Mouse (Mus musculus): ENCODE results near the gene Pip5k1c. TPM values are rescaled to one million over a fixed set of nuclear protein-coding genes. Genes with fewer than 3 reads are reported as not detected.

Gene Pip5k1c
- polyA plus RNA-seq, 1 experiment from 2014 or later: 61.3 TPM

DNA sequence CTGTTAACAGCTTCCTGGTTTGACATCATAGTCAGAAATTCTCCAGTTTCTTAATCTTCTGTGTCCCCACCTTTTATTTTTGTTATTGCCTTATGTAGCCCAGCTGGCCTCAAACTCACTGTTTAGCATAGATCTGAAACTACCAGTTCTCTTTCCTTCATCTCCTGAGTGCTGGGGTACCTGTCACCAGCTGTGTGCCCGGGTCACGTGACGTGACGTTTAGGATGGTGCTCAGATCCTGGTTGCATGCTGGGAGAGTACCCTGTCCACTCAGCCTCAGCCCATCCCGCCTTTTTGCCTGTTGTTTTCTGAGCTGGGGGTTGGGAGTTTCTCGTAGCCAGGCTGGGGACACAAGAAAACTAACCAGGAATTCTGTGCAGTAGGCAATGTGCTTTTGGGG lies 4.5 kb downstream of the Pip5k1c start:
- Histone ChIP-seq H3K9me3 (replicated peaks) (no peaks in the 10 kb centered on the region), H3K4me2 (no peak overlapping the region), H3K36me3 (no peaks in the 10 kb centered on the region), H3K4me3 (replicated peaks) (no peak overlapping the region), H3K9ac (0 out of 2 replicates have a peak overlapping the region, but pooled peaks have one; percentile 16), H3K4me1 (peaks cover 79% of the 10 kb centered on the region), H3K27me3 (no peaks in the 10 kb centered on the region), H3K27ac (peak overlapping the region; percentile 86)
- ATAC-seq (replicated peaks; ENCODE audit: low FRiP score): no peak
- 66% methylated on average over 6 of the region's 6 CpGs for WGBS

GRCm38 (mm10) chr10:81297845-81298244 lies 5.1 kb downstream of the Pip5k1c start:
- H3K4me1 ChIP-seq: peaks cover 83% of the 10 kb centered on the region
- ATAC-seq (replicated peaks; ENCODE audit: low FRiP score): no peak
- H3K36me3 ChIP-seq: no peaks in the 10 kb centered on the region
- H3K4me2 ChIP-seq: peak overlapping the region; percentile 13; the same call in 1 of the 2 replicates
- H3K27ac ChIP-seq: peak overlapping the region; percentile 86
- 0 out of 2 replicates have a peak overlapping the region, but pooled peaks have one; percentile 16 for H3K9ac ChIP-seq
- H3K9me3 ChIP-seq (replicated peaks): no peaks in the 10 kb centered on the region
- no peaks in the 10 kb centered on the region for H3K27me3 ChIP-seq
- 31% methylated on average over 10 of the region's 10 CpGs for WGBS
- H3K4me3 ChIP-seq (replicated peaks): 0 out of 2 replicates have a peak overlapping the region, but pooled peaks have one; percentile 2

GRCm38 (mm10) chr10:81298369-81299100 lies 5.8 kb downstream of the Pip5k1c start:
- no peaks in the 10 kb centered on the region for H3K36me3 ChIP-seq
- H3K27ac ChIP-seq: peak overlapping the region; percentile 86
- no peak overlapping the region for H3K4me3 ChIP-seq (replicated peaks)
- H3K27me3 ChIP-seq: no peaks in the 10 kb centered on the region
- no peak for ATAC-seq (replicated peaks; ENCODE audit: low FRiP score)
- H3K4me2 ChIP-seq: peak overlapping the region; percentile 13; the same call in 1 of the 2 replicates
- H3K9ac ChIP-seq: no peak overlapping the region
- H3K9me3 ChIP-seq (replicated peaks): no peaks in the 10 kb centered on the region
- peaks cover 88% of the 10 kb centered on the region for H3K4me1 ChIP-seq
- 88% methylated on average over 17 of the region's 17 CpGs for WGBS

DNA sequence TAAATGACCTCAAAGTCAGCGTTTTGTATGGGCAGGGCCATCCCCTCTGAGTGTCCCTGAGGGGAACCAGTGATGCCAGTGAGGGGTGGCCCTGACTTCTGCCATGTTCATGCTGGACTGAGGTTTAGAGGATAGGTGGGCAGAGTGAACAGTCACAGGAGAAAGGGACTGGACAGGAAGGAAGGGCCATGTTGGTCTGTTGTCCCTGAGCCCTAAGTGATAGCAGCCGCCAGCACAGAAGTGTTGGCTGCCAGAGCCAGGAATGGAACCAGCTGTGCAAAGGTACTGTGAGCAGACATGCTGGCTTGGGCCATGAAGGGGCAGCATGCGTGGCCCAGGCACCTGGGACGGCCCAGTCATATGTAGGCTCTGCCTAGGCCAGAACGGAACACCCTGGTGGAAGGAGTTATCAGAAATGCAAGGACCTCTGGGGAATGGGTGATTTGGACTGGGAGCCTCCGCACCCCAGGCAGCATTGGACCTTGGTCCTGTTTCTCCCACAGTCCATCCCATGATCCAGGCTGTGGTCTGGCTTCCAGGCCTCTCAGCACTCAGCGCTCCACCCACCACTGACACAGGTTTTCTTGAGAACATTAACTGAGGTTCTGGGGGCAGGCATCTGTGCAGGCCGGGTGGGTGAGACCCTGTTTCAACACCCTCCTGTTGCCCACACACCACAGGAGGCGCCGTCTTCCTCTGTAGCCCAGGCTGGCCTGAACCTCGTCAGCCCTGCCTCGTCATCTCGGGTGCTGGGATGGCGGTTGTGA lies 7.0 kb downstream of the Pip5k1c start:
- no peaks in the 10 kb centered on the region for H3K36me3 ChIP-seq
- H3K4me1 ChIP-seq: peaks cover 87% of the 10 kb centered on the region
- H3K27ac ChIP-seq: peak overlapping the region; percentile 86
- ATAC-seq (replicated peaks; ENCODE audit: low FRiP score): peak; percentile 40
- H3K9me3 ChIP-seq (replicated peaks): no peaks in the 10 kb centered on the region
- H3K27me3 ChIP-seq: no peaks in the 10 kb centered on the region
- WGBS: 80% methylated on average over 14 of the region's 14 CpGs
- H3K4me3 ChIP-seq (replicated peaks): no peak overlapping the region
- peak overlapping the region; percentile 20; the same call in 1 of the 2 replicates for H3K4me2 ChIP-seq
- H3K9ac ChIP-seq: 0 out of 2 replicates have a peak overlapping the region, but pooled peaks have one; percentile 16

DNA sequence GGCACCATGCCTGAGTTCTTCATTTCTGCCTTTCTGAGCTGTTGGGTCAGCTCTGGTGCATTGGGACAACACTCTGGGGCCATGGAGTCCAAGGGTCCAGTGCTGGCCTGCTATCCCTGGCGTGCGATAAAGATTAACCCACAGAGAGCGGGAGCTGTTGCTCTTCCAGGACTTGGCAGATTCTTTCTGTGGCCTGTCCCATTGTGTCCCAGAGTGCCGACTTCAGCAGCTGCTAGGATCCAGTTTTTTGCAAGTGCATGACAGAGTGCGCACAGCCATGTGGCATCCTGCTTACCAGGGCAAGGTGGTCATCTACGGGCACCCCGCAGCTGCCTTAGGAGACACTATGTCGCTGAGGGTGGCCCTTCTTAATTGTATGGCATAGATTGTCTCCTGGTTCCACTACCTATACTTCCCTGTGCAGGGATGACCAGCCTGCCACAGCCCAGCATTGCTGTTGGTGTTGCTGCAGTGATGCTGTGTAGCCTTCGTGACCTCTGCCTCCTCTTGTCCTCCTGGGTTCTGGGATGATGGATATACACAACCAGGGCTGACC lies 7.7 kb downstream of the Pip5k1c start:
- no peak overlapping the region for H3K9ac ChIP-seq
- H3K4me1 ChIP-seq: peaks cover 87% of the 10 kb centered on the region
- H3K4me3 ChIP-seq (replicated peaks): no peak overlapping the region
- no peaks in the 10 kb centered on the region for H3K27me3 ChIP-seq
- ATAC-seq (replicated peaks; ENCODE audit: low FRiP score): peak; percentile 66
- 0 out of 2 replicates have a peak, but pooled peaks cover 5% of the 10 kb centered on the region for H3K36me3 ChIP-seq
- no peaks in the 10 kb centered on the region for H3K9me3 ChIP-seq (replicated peaks)
- peak overlapping the region; percentile 20; the same call in 1 of the 2 replicates for H3K4me2 ChIP-seq
- peak overlapping the region; percentile 86 for H3K27ac ChIP-seq
- WGBS: 70% methylated on average over 9 of the region's 9 CpGs

GRCm38 (mm10) chr10:81301321-81301720 lies 8.6 kb downstream of the Pip5k1c start:
- Histone ChIP-seq H3K4me3 (replicated peaks) (no peak overlapping the region), H3K4me2 (no peak overlapping the region), H3K4me1 (peaks cover 85% of the 10 kb centered on the region), H3K27me3 (no peaks in the 10 kb centered on the region), H3K36me3 (peaks cover 12% of the 10 kb centered on the region), H3K9ac (0 out of 2 replicates have a peak overlapping the region, but pooled peaks have one; percentile 12), H3K9me3 (replicated peaks) (no peaks in the 10 kb centered on the region), H3K27ac (peak overlapping the region; percentile 86)
- no peak for ATAC-seq (replicated peaks; ENCODE audit: low FRiP score)
- 77% methylated on average over 9 of the region's 9 CpGs for WGBS

DNA sequence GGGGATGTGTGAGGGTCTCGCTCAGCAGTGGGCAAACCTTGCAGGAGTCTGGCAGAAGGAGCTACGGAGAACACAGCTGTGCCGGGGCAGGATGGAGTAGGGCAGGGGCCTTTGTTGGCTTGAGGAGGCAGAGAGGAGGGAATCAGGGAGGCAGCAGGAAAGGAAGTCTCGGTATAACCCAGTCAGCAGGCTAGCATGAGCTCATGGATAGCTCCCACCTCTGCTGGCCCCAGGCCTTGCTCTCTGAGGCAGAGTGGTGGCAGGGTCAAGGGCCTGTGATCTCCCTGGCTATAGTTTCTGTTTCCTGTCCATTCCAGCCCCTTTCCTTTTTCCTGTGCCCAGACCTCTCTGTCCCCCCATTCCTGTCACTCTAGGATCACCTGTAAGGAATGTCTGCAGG lies 9.5 kb downstream of the Pip5k1c start:
- Histone ChIP-seq H3K4me2 (no peak overlapping the region), H3K4me1 (peaks cover 78% of the 10 kb centered on the region), H3K27me3 (no peaks in the 10 kb centered on the region), H3K4me3 (replicated peaks) (no peak overlapping the region), H3K9me3 (replicated peaks) (no peaks in the 10 kb centered on the region), H3K27ac (peak overlapping the region; percentile 86), H3K9ac (0 out of 2 replicates have a peak overlapping the region, but pooled peaks have one; percentile 7), H3K36me3 (peaks cover 22% of the 10 kb centered on the region)
- no peak for ATAC-seq (replicated peaks; ENCODE audit: low FRiP score)
- WGBS: 51% methylated on average over 4 of the region's 4 CpGs

DNA sequence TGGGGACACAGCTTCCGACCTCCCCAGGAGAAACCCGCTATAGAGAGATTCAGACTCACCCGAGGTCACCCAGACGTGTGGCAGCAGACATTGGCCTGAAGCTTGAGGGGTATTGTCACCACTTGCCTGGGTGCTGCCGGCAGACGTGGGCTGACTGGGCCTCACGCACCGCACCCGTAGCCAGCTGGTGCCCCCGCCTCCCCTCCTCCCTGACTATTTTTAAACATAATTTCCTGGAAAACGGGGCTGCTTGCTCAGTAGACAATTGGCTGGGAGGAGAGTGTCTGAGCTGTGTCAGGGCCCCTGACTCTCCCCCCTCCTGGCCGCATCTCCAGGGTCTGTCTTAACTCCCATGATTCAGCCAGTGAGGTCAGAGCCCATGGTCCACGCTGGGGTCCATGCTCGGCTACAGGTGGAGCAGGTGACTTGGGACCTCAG lies 10.0 kb downstream of the Pip5k1c start:
- Histone ChIP-seq H3K9me3 (replicated peaks) (no peaks in the 10 kb centered on the region), H3K9ac (no peak overlapping the region), H3K4me2 (no peak overlapping the region; the same call in 1 of the 2 replicates), H3K27me3 (no peaks in the 10 kb centered on the region), H3K4me3 (replicated peaks) (no peak overlapping the region), H3K36me3 (peaks cover 27% of the 10 kb centered on the region), H3K4me1 (peaks cover 73% of the 10 kb centered on the region), H3K27ac (peak overlapping the region; percentile 86)
- no peak for ATAC-seq (replicated peaks; ENCODE audit: low FRiP score)
- WGBS: 59% methylated on average over 14 of the region's 14 CpGs

GRCm38 (mm10) chr10:81303258-81303657 lies 10.5 kb downstream of the Pip5k1c start:
- WGBS: 68% methylated on average over 10 of the region's 10 CpGs
- no peak overlapping the region for H3K4me3 ChIP-seq (replicated peaks)
- H3K4me2 ChIP-seq: no peak overlapping the region; the same call in 1 of the 2 replicates
- H3K9me3 ChIP-seq (replicated peaks): no peaks in the 10 kb centered on the region
- peaks cover 69% of the 10 kb centered on the region for H3K4me1 ChIP-seq
- H3K27ac ChIP-seq: 0 out of 2 replicates have a peak overlapping the region, but pooled peaks have one; percentile 86
- no peak for ATAC-seq (replicated peaks; ENCODE audit: low FRiP score)
- H3K36me3 ChIP-seq: peaks cover 32% of the 10 kb centered on the region
- no peak overlapping the region; the same call in 1 of the 2 replicates for H3K9ac ChIP-seq
- no peaks in the 10 kb centered on the region for H3K27me3 ChIP-seq

- 64% methylated on average over 7 of the region's 7 CpGs for WGBS
- H3K36me3 ChIP-seq: peaks cover 36% of the 10 kb centered on the region
- no peak for ATAC-seq (replicated peaks; ENCODE audit: low FRiP score)
- H3K4me3 ChIP-seq (replicated peaks): no peak overlapping the region
- no peak overlapping the region for H3K9ac ChIP-seq
- H3K27ac ChIP-seq: no peak overlapping the region
- peaks cover 64% of the 10 kb centered on the region for H3K4me1 ChIP-seq
- no peaks in the 10 kb centered on the region for H3K27me3 ChIP-seq
- no peaks in the 10 kb centered on the region for H3K9me3 ChIP-seq (replicated peaks)
- H3K4me2 ChIP-seq: no peak overlapping the region
These were observed 11.0 kb downstream of the Pip5k1c start for GRCm38 (mm10) chr10:81303761-81304160.

GRCm38 (mm10) chr10:81304597-81305238 lies 12.0 kb downstream of the Pip5k1c start:
- H3K27ac ChIP-seq: no peak overlapping the region
- no peak for ATAC-seq (replicated peaks; ENCODE audit: low FRiP score)
- H3K4me2 ChIP-seq: no peak overlapping the region
- no peak overlapping the region for H3K4me3 ChIP-seq (replicated peaks)
- H3K9me3 ChIP-seq (replicated peaks): no peaks in the 10 kb centered on the region
- peaks cover 45% of the 10 kb centered on the region for H3K36me3 ChIP-seq
- 25% methylated on average over 6 of the region's 9 CpGs for WGBS
- no peak overlapping the region for H3K9ac ChIP-seq
- no peaks in the 10 kb centered on the region for H3K27me3 ChIP-seq
- H3K4me1 ChIP-seq: peaks cover 54% of the 10 kb centered on the region
